Mouse (Mus musculus) adrenal gland, postnatal 0 days (tissue): ENCODE measurements around the gene Kbtbd2. TPM values are rescaled to one million over a fixed set of nuclear protein-coding genes. Genes with fewer than 3 reads are reported as not detected.

Experiments
- polyA plus RNA-seq: library from polyadenylated mRNA; unstranded; fragments of >200 nt; fragmentation: Nextera tagmentation; extraction: Ambion mirVana; gene quantifications from 2 replicates; pipeline ENCODE4 v1.2.1, GENCODE M21; 2015

Gene Kbtbd2
- 18.2 and 20.6 TPM in 2 replicates for polyA plus RNA-seq

DNA sequence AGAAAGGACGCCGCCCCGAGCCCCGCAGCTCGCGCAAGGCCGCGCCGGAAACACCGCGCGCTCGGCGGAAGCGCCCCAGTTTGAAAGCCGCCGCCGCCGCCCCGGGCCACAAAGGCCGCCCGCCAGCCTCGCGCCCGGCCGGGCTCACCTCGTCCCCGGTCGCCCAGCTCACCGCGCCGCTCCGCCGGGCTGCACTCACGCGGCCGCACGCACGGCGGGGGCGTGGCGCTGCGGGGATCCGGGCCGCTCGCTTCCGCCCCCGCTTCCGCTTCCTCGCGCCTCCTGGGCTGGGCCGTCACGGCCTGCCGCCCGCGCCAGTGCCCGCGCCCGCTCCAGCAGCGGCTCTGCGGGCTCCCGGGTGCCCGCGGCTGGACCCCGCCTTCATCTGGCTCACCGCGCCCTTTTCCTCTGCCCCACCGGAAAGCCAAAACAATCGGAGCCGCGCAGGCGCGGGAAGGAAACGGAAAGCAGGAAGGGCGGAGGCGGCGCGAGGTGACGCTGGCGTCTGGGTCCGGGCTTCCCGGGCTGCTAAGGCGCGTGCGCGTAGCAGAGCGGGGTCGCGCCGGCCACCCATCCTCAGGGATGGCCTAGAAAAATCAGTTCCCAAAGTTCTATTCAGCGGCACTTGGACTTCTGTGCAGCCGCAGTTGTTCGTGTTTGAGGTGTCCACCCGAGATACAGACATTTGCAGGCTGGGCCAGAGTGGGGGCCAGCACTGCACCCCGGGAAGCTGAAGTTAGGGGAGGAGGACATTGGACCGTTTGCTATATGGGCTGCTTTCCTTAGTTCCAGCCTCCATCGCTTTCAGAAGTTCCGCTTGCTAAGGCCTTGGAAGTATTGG is at the start of gene Kbtbd2:
Gene Kbtbd2 (minus strand): TSS at position 503 of the 841 bp plus-strand sequence.

DNA sequence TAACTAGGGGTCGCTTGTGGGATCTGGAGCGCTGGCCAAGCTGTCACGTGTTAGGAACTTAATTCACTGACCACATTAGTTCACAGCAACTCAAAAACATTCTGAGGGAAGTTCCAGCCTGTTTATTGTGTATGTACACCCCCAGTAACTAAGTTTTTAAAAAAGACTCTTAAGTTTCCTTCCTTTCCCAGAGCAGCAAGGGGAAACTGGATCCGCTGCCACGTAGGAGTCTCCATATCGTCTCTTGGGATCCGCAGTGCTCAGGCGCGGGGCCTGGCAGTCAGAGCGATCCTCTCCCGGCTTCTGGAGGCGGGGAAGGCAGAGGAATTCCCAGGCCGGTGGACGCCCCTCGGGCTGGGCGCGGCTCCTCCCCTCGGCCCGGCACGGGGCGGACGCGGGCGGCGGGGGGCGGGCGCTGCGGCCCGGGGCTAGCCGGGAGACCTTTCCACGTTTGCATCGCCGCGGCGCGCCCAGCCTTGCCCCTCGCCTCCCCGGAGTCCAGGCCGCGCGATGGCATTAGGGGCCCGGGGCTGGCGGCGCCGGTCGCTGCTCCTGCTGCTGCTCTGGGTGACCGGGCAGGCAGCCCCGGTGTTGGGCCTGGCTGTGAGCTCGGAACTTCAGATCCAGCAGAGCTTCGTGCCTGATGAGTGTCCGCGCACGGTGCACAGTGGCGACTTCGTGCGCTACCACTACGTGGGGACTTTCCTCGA is 34.2 kb upstream of the Kbtbd2 start, which contains the start of gene Fkbp9:
Gene Fkbp9 (plus strand): TSS at position 363 of the 710 bp plus-strand sequence.

Other genes with a start within 250 kb of the Kbtbd2 start
- 0.24 and 0.54 TPM in 2 replicates for gene Pde1c, start 228.7 kb downstream of the Kbtbd2 start, polyA plus RNA-seq
- gene Lsm5, start 93.1 kb downstream of the Kbtbd2 start, polyA plus RNA-seq = 176 and 251 TPM in 2 replicates
- 7.3 and 9.3 TPM in 2 replicates for gene Avl9, start 82.9 kb downstream of the Kbtbd2 start, polyA plus RNA-seq
- gene Fkbp9, start 34.2 kb upstream of the Kbtbd2 start, polyA plus RNA-seq = 84.0 and 84.2 TPM in 2 replicates
- 70.7 and 76.9 TPM in 2 replicates for gene Nt5c3, start 126.1 kb upstream of the Kbtbd2 start, polyA plus RNA-seq
- gene Vmn1r4, start 126.2 kb upstream of the Kbtbd2 start, polyA plus RNA-seq = 0.25 and 0.49 TPM in 2 replicates
- gene Vmn1r5, start 172.5 kb upstream of the Kbtbd2 start, polyA plus RNA-seq = not detected in 2 replicates
- not detected in 2 replicates for gene Vmn1r6, start 199.4 kb upstream of the Kbtbd2 start, polyA plus RNA-seq
- gene Vmn1r7, start 227.5 kb upstream of the Kbtbd2 start, polyA plus RNA-seq = not detected in 2 replicates
- gene Vmn1r8, start 234.5 kb upstream of the Kbtbd2 start, polyA plus RNA-seq = not detected in 2 replicates